Mouse (Mus musculus) kidney, postnatal 14 days (tissue): ENCODE results near the gene Dvl1.

Experiments
- DNase-seq: peaks from one replicate; pipeline ENCODE4 v3.0.0; 2022; ENCODE audit warnings: mixed read lengths

The Dvl1 gene

GRCm38 (mm10) chr4:155840076-155841002, 6.9 kb upstream of the Dvl1 start:
- no peak for DNase-seq

GRCm38 (mm10) chr4:155841003-155841454, 6.2 kb upstream of the Dvl1 start:
- peak; percentile 79 for DNase-seq

DNA sequence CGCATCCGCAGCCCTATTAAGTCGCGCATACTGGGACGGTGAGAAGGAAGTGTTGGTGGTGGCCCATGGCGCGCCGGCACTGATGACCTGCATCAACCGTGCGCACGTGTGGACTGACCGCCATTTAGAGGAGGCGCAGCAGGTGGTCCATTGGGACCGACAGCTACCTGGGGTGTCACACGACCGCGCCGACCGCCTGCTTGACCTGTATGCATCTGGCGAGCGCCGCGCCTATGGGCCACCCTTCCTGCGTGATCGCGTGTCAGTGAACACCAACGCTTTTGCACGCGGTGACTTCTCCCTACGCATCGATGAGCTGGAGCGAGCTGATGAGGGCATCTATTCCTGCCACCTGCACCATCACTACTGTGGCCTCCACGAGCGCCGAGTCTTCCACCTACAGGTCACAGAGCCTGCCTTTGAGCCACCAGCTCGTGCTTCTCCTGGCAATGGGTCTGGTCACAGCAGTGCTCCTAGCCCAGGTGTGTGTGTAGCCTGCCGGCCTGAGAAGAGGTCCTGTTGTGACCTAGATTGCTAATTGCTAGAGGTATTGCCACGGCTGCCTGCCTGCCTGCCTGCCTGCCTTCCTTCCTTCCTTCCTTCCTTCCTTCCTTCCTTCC, 5.4 kb upstream of the Dvl1 start:
- DNase-seq = peak; percentile 16

DNA sequence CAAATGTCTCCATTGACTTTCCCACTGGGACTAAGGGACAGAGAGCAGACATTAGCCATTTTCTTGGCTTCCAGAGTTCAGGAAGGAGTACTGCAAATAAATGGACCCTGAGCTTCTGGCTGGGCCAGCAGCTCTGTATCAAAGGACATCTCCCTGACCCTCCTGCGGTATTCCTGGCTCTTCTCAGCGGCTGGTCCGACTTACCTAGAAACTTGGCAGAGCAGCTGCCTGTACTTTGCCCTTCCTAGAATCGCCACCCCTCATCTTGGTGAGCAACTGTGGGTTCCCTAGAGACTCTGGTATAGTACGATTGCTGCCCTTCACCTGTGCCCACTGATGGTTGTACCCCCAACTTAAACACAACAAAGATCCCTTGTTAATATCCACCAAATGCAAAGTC, 4.0 kb upstream of the Dvl1 start:
- DNase-seq = peak; percentile 64

DNA sequence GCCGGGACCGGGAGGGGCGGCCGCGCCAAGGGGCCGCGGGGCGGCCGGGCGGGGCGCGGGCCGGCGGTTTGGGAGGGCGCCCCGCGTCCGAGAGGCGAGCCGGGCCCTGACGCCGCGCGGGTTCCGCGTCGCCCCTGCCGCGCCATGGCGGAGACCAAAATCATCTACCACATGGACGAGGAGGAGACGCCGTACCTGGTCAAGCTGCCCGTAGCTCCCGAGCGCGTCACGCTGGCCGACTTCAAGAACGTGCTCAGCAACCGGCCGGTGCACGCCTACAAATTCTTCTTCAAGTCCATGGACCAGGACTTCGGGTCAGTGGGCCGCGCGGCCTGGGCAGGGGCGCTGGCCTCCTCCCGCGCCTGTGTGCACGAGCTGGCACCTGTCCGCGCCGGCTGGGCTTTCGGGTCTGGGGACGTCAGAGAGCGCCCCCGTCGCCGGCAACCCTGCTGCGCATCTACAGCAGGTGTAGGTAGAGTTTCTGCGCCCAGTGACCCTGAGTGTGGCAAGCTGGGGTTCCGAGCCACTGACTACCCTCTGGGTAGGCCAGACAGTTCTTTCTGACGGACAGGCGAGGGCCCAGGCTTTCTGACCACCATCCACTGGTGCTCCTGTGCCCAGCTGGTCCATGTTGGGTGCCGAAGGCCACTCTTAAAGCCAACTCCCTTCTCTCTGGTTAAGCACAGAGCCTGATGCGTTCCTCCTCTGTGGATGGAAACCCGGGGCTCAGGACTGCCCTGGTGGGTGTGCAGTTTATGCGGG, 570 bp downstream of the Dvl1 start:
- peak; percentile 69 for DNase-seq

GRCm38 (mm10) chr4:155848434-155849095, 1.4 kb downstream of the Dvl1 start:
- peak; percentile 69 for DNase-seq

DNA sequence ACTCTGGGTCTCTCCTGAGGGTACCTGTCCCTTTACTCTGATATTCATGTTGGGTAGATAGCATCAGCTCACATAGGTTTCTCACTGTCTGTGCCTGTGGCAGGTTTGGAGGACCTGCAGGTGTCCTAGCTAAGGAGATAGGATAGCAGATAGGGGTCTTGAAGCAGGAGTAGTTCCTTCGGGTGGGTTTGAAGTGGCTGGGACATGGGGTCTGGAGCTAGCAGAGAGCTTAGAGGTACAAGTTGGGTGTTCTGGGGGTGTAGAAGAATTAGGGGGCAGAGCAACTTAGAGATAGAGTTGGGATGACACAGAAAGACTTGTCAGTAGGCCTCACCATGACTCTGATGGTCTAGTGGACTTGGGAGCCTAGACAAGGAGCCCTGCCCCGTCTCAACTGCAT, 2.2 kb downstream of the Dvl1 start:
- DNase-seq = no peak

DNA sequence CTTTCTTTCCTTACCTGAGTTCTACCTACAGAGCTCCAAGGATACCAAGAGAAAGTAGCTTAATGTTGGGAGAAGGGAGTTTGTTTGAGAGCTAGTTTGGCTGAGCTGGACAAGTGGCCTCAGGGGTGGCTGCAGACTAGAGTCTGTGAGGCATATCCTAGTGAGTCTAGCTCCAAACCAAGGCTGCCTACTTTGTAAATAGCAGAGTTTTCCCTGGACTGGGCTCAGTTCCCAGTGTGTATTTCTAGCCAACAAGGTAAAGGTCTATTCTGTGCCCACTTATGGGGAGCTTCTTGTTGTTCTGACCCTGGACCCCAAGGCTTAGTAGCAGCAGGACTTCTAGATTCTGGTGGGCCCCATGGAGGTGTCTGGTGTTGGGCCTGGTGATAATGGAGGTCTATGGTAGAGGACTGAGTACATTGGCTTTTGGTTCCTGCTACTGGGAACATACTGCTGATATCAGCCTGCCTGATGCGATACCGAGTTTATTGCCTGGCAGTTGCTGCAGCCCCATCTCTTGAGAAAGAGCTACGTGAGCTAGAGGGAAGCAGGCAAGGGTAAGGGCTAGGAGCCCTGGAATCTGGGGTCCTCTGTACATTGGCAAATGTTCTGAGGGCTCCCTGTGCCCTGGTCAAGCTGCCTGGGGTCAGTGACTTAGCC, 2.7 kb downstream of the Dvl1 start:
- DNase-seq = peak; percentile 55

DNA sequence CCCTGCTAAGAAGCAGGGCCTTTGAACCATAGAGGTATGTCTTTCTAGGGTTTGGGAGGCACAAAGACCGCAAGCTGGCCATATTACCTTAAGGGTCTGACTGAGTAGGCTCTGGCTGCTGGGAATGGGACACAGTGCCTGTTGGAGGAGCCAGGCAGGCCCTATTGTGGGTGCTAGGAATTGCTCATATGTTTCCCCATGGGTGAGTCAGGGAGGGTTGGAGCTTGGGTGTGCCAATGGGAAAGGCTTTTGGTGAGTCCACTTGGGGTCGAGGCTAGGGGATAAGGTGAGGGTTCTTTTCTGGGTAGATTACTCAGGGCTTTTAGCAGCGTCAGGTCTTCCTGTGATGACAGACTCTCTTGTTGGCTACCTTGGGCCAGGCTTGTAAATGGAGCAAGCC, 4.2 kb downstream of the Dvl1 start:
- DNase-seq = no peak

DNA sequence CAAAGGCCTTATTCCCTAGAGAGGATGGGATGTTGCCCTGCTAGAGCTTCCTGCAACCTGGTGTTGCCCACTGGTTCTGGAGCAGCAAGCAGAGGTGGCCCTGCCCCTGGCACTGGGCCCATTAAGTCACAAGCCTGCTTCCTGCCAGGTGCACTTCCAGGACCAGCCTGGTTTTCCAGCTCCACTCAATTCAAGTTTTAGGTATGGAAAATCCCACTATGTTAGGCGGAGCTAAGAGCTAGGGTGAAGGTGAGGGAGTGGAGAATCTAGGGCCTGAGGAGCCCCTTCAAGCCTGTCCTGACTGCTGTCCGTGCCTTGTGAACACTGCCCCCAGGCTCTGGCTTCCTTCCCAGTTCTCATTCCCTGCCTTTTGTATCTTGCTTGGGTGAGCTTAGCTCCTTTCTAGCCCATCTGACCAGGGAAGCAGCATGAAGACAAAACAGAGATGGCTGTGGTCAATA, 4.8 kb downstream of the Dvl1 start:
- DNase-seq = peak; percentile 79

GRCm38 (mm10) chr4:155853421-155853820, 6.2 kb downstream of the Dvl1 start:
- DNase-seq = peak; percentile 5

GRCm38 (mm10) chr4:155854991-155855390, 7.8 kb downstream of the Dvl1 start:
- DNase-seq = no peak

DNA sequence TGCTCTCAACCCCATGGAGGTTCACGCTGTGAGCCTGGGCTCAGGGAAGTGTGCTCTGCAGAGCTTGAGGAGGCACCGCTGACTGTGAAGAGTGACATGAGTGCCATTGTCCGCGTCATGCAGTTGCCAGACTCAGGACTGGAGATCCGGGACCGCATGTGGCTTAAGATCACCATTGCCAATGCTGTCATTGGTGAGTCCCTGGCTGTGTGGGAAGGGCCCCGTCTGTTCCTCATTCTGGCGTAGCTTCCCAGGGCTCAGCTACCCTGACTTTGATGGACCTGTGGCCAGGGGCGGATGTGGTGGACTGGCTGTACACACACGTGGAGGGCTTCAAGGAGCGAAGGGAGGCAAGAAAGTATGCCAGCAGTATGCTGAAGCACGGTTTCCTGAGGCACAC, 8.9 kb downstream of the Dvl1 start:
- DNase-seq = no peak

DNA sequence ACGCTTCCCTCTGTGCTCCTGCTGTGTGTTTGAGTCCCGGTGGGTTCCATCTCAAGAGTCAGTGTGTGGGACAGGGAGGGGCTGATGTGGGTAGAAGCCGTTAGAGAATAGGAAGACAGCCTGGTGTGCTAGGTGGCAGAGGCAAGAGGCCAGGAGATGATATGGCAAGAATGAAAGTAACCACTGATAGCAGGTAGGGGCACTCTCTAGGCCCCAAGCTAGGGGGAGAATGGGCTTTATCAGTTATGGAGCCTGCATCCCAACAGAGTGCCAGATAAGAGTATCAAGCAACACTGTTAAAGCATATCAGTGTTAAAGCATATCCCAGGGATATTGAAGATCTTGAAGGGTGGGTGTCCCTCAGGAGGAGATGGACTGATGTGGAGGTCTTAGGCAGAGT, 9.7 kb downstream of the Dvl1 start:
- DNase-seq = no peak

DNA sequence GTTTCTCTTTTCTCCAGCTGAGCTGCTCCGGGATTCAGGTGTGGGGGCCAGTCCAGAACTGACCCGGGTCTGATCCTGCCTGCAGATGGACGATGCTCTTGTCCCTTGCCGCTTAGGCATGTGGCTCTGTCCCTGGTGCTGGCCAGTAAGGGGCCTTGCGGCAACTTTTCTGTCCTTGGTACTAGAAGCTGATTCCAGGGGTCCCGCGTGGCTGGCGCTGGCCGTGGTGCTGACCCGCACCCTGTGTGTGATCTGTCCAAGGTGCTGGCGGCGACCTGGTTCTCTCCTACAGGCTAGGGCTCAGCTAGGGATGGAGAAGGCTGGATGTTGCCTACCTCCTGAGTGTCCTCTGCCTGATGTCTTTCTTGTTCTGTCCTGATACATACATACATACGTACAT, 12.1 kb downstream of the Dvl1 start:
- DNase-seq = peak; percentile 81

DNA sequence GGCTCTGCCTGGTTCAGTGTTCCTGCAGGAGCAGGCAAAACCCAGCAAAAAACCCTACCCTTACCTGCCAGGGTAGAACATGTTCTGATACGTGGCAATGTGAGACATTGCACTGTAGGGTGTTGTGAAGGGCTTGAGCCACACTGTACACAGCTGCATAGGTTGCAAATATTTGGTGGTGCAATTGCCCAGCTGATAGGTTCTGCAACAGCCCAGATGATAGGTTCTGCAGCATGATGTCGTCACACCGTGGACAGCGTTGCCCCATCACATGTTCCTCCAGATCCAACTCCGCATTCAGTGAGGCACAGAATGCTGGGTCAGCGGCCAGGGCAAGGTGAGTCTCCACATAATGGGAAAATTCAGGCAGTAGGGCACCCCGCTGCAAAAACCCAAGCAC, 14.6 kb downstream of the Dvl1 start:
- DNase-seq = no peak

DNA sequence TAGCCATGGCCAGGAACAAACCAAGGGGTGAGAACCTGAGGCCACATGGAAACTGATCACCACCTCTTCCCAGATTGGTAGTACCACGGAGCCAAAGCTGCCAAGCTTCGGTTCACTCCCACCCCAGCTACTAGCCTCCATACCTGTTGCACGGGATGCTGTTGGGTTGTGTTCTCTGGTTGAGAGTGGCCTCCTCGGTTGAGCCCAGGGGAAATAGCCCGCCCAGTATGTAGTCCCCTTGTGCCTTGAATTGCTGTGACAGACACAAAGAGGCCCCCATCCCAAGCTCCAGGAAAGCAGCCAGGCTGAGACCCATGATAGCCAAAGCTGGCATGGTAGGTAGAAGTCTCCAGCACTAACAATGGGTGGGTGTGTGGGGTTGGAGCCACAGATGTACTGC, 15.8 kb downstream of the Dvl1 start, which contains the start of gene Tas1r3:
Tas1r3 (minus strand) TSS at position 362 of the 400 bp plus-strand sequence.
- no peak for DNase-seq

GRCm38 (mm10) chr4:155868614-155869298, 21.6 kb downstream of the Dvl1 start:
- DNase-seq = peak; percentile 57

- DNase-seq = peak; percentile 98
These were observed 22.3 kb downstream of the Dvl1 start, which contains the start of the genes Cptp and Ints11 for GRCm38 (mm10) chr4:155869317-155870033. Cptp (minus strand) TSS chr4:155869440. Ints11 (plus strand) TSS chr4:155869546.

DNA sequence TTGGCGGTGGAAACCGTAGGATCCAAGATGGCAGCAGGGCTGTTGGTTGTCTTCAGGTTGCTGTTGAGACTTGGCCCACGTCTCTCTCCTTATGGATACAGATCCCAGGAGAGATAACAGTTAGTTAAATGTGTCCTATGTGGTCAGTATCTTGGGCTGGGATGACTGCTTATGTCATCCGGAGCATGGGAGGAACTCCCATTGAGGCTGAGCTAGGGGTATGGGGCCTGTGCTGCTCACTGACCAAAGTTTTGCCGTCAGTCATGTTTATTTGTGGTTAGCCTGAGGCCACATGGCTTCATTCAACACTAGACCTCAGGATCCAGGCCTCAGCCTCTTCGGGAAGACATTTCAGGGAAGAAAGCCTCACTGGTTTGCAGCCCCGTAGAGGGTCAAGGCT, 24.2 kb downstream of the Dvl1 start:
- DNase-seq = no peak

GRCm38 (mm10) chr4:155883587-155883986, 36.4 kb downstream of the Dvl1 start:
- DNase-seq = no peak
